13 mouse cellular contexts compared by ENCODE assay signal in genomic region chr5:128191710-128192109, GRCm38 (mm10).
"Had no signal": no experiment of that assay in that cellular context is flagged by ENCODE, and none has a peak within 500 bp of the region (broad histone marks: within the 10 kb centered on the region; RNA-seq: fewer than 3 reads in every experiment).

No protein-coding gene starts in this region.

- H3K36me3 ChIP-seq: kidney, embryonic 15.5 days; limb, embryonic 10.5 days; liver, embryonic 15.5 days had no signal

- H3K4me2 ChIP-seq: kidney, embryonic 15.5 days; liver, embryonic 11.5 days; liver, embryonic 15.5 days had no signal

- DNase-seq: kidney, postnatal 14 days; lung, adult 2 months; lung, postnatal 36 days; retina, postnatal 1 day; right cerebral cortex, postnatal 4 days; spleen, adult 18-20 months; thymus, adult 18-20 months; thymus, postnatal 14 days had no signal

- H3K4me3 ChIP-seq: kidney, embryonic 15.5 days; limb, embryonic 10.5 days; liver, embryonic 15.5 days had no signal

- H3K27me3 ChIP-seq: kidney, embryonic 15.5 days; liver, embryonic 15.5 days had no signal

- H3K9me3 ChIP-seq: kidney, embryonic 15.5 days; limb, embryonic 10.5 days had no signal

- H3K9ac ChIP-seq: kidney, embryonic 15.5 days; liver, embryonic 15.5 days had no signal

- H3K27ac ChIP-seq: kidney, embryonic 15.5 days; limb, embryonic 10.5 days; liver, embryonic 15.5 days had no signal

- ATAC-seq: lung, postnatal 0 days had no signal

- H3K4me1 ChIP-seq: kidney, embryonic 15.5 days; liver, embryonic 15.5 days had no signal
